Mouse (Mus musculus): ENCODE measurements around the gene Treml1.

GRCm38 (mm10) chr17:48407154-48407553 is 47.4 kb downstream of the Treml1 start:
- TF ChIP-seq MAFK (IDR thresholded peaks at IDR 0.05; ENCODE audit: insufficient read depth, low read depth, low read length) = no peak
- TF ChIP-seq HCFC1 (IDR thresholded peaks at IDR 0.05; ENCODE audit: borderline replicate concordance, insufficient read depth, low read length) = no peak
- no peak for TF ChIP-seq ZNF384 (IDR thresholded peaks at IDR 0.05; ENCODE audit: low read depth, low read length)
